Mouse (Mus musculus) heart, adult 2 months (tissue): ENCODE measurements around the gene Tceanc2.

ENCODE experiments used
- CTCF ChIP-seq: fragments of 200-600 bp; IDR thresholded peaks from 2 replicates; pipeline ENCODE4 v1.8.1; 2022; ENCODE audit warnings: antibody characterized with exemption, mild to moderate bottlenecking, moderate library complexity
- EP300 ChIP-seq: fragments of 200-500 bp; IDR thresholded peaks from 2 replicates; pipeline ENCODE4 v1.6.1; 2011; ENCODE audit warnings: low read depth, low read length, control low read depth; ENCODE audit not compliant: insufficient read depth
- POLR2A ChIP-seq: fragments of 200-500 bp; IDR thresholded peaks from 2 replicates; pipeline ENCODE4 v1.6.1; 2011; ENCODE audit warnings: mild to moderate bottlenecking, low read depth, low read length, control low read depth; ENCODE audit not compliant: insufficient read depth

DNA sequence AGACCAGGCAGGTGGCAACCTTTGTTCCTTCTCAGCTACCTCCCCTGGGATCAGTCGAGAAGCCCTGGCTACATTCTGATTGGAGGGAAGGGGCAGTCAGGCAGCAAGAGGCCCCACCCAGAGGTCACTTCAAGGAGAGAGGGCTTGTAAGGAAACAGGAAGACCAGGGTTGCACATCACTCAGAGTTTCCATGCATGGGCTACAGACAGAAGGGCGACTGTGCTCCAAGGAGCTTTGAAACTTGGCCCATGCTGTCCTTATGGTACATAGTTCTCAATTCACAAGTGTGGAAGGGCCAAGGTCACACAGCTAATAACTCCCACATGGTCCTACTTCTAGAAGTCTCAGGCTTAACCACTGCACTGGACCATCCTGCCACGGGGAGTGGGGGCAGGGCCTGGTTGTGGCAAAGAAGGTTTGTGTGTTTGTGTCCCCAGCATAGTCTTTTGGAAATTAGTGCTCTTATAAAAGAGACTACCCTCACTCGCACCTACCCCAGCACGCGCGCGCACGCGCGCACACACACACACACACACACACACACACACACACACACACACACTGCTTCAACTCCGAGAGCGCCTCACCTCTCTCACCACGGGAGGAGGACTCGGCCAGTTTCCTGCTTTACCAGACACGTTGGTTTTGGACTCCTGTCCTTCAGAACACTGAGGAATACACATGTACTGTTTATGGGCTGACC is 84.3 kb downstream of the Tceanc2 start:
- TF ChIP-seq EP300 (no peak), CTCF (no peak), POLR2A (no peak)
